Mouse (Mus musculus) kidney, adult 18-20 months (tissue): Measurements from ENCODE around the gene Fars2.

Experiments used
- DNase-seq: peaks from one replicate; pipeline ENCODE4 v3.0.0; 2021

The Fars2 gene

GRCm38 (mm10) chr13:36469412-36470125 lies 352.4 kb downstream of the Fars2 start:
- DNase-seq, result no peak

DNA sequence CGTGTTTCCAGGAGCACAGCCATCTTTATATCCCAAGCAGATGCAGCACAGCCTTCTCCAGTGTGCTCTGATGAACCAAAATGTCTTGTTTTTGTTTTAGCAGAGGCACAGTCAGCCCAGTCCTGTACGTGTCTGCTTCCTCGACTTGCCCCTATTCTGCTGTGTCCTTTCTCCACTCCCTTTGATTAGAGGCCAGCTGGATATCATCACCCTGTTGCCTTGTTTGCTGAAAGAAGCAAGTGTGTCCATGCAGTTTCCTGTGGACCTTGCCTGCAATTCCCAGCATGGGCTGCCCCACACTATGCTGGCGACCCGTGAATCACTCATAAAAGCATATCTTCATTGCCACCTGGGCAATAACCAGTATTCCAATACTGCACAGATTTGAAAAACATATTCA lies 360.4 kb downstream of the Fars2 start:
- DNase-seq, result no peak

DNA sequence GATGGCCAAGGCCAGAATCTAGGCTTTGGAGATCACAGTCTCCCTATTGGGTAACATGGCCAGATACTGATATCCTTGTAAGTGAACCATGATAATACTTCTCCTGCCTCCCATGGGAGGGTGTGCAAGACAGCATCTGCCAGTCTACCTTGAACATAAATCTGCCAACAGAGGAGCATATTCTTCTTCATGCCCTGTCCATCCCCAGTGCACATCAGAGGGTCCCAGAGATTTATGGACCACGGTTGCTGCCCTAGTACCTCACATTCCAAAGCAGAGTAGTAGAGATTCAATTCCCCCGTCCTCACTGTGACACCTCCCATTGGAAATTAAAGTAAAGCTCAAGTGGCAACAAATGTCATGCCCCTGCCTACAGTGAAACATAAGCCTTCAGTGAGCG lies 361.0 kb downstream of the Fars2 start:
- no peak for DNase-seq

- DNase-seq, result no peak
Measured at GRCm38 (mm10) chr13:36480101-36480500, 362.9 kb downstream of the Fars2 start.

DNA sequence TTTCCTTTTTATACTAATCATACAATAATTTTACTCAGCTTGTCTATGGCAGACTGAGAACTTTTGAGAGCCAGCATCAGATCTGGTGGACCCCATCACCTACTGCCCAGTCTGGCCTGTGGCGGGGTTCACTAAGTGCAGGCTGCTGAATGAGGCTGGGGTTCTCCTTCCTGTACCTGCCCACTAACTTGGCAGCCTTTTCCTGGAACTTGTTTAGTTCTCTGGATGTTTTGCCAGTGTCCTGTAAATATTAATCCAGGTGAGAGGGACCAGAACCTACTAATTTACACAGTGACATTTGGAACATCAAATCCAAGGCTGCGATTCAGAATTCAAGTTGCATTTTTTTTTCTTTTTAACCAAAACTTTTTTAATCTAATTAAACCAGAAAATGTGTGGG lies 367.2 kb downstream of the Fars2 start:
- no peak for DNase-seq

DNA sequence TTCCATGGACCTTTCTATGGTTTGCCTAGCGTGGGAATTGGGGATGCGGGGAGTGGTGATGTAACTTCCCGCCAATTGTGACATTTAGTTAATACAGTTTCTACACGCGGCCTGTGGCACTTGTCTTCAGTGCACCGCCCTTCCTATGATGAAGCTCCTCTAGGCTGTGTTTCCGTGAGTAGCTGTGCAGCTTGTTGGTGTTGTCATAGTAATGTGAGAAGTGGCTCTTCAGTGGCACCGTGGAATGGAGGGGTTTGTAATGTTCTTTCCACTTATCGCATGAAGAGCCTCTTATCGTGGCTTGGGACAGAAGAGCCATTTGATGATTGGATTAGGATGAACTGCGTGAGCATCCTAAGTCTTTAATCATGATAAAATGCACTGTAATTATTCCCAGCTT lies 369.5 kb downstream of the Fars2 start:
- DNase-seq, result no peak

- DNase-seq, result no peak
Measured at GRCm38 (mm10) chr13:36489365-36489764, 372.2 kb downstream of the Fars2 start.

- no peak for DNase-seq
Measured at GRCm38 (mm10) chr13:36490612-36491011, 373.4 kb downstream of the Fars2 start.

DNA sequence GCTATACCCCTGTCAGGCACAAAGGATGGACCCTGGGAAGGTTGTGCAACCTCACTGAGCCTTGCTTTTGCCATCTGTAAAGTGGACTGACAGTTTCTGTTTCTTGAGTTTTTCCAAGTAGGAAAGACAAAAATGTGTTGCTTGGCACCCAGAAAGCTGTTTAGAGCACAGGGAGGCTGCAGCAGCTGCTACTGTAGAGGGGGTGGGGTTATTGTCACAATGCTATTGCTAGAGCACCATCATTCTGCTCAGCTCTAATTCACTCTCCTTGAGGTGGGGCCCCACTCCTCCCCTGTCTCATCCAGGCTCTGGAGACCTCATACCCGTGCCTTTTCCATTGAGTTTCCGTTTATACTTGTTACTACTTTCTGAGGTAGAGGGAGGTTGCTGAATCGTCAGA lies 375.2 kb downstream of the Fars2 start:
- DNase-seq, result no peak

DNA sequence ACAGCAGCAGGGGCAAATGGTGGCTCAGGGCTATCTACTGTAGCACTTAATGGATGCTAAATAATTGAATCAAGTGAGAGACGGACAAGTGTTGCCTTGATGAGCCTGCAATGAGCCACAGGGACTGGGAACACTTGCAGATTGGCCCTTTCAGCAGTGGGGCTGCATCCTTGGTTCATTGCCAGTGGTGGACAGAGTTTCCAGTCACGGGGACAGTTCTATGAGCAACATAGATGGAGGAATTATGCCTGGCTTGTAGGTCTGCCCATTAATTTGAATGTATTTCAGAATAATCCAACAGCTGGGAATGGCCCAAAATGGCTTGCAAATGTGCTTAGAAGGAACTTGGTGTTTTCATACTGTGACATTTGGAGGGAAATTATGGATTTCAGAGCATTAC lies 376.1 kb downstream of the Fars2 start:
- no peak for DNase-seq

DNA sequence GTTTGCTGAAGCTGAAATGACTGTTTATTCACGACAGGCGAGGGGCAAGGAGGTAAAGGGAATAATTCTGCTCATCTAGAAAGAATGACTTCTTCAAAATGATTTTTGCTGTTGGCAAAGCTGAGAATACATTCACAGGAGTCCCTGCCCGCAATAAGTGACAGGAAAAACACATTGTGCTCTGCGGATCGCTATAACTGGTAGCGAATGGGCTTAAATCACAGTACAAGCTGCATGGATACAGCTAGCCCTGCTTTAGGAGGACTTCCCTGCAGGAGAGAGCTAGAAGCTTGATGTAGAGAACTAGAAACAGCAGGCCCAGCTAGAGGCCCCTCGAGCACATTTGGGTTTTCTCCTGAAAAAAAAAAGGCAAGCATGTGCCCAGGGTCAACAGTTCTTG lies 376.6 kb downstream of the Fars2 start:
- no peak for DNase-seq

GRCm38 (mm10) chr13:36495980-36496379 lies 378.8 kb downstream of the Fars2 start:
- DNase-seq, result no peak

- peak; percentile 63 for DNase-seq
Measured at GRCm38 (mm10) chr13:36497346-36497745, 380.1 kb downstream of the Fars2 start.

DNA sequence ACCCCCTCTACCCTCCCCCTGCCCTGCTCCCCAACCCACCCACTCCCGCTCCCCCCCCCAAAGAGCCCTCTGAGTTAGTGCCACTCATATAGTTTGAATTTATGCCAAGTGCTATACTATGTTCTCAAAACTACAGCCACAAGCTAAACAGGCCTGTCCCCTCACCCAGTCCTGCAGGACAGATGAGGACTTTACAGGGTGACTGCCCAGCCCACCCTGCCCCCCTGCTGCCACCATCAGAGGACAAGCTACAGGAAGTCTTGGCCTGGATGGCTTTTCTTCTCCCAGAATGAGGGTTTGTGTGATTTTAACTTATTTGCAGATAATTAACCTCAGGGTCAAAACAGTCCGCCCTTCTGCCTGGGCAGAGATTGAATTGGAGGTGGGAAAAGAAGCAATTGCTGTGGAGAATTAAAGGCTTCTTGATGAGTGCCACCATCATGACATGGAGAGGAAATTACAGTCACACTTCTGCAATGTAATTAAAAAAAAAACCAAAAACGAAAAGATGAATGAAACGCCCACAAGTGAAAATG lies 383.2 kb downstream of the Fars2 start:
- no peak for DNase-seq

GRCm38 (mm10) chr13:36503551-36503950 lies 386.3 kb downstream of the Fars2 start:
- no peak for DNase-seq

GRCm38 (mm10) chr13:36503991-36504390 lies 386.8 kb downstream of the Fars2 start:
- no peak for DNase-seq

DNA sequence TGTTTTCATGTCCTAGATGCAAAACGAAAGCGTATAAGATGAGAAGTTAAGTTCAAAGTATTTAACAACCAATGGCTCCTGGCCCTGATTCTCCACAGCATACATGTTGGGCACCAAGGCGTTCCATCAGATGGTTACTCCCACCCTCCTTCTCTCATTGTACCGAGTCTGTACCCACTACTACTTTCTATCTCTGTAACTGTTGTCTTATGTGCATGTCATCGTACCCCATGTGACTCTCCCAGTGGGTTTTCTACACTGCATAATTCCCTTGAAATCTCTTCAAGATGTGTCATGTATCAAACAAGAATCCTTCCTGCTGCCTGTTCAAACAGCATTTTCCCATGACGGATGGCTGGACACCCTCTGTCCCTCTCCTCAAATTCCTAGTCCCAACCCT lies 388.5 kb downstream of the Fars2 start:
- DNase-seq, result no peak

- no peak for DNase-seq
Measured at GRCm38 (mm10) chr13:36506315-36506714, 389.1 kb downstream of the Fars2 start.

- DNase-seq, result no peak
Measured at GRCm38 (mm10) chr13:36510161-36510560, 392.9 kb downstream of the Fars2 start.

- DNase-seq, result no peak
Measured at GRCm38 (mm10) chr13:36513126-36513525, 395.9 kb downstream of the Fars2 start.

DNA sequence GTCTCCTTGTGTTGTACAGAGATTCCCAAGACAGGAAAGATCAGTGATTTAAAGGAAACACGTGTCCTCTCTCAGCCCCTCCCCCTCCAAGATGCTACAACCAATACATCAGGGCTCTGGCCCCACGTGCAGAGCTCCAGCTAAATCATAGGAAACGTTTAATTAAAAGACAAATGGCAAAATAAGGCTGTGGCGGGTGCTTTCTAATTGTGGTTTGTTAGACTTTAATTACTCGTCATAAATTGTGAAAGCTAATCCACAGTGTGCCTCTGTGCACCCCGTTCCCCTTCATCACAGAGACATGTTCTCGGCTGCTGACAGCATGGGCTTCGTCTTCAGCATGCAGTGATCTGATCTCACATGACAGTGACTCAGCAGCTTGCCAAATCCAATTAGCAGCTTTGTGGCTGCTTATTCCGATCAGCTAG lies 400.9 kb downstream of the Fars2 start:
- DNase-seq, result no peak

- no peak for DNase-seq
Measured at GRCm38 (mm10) chr13:36527761-36528160, 410.5 kb downstream of the Fars2 start.

DNA sequence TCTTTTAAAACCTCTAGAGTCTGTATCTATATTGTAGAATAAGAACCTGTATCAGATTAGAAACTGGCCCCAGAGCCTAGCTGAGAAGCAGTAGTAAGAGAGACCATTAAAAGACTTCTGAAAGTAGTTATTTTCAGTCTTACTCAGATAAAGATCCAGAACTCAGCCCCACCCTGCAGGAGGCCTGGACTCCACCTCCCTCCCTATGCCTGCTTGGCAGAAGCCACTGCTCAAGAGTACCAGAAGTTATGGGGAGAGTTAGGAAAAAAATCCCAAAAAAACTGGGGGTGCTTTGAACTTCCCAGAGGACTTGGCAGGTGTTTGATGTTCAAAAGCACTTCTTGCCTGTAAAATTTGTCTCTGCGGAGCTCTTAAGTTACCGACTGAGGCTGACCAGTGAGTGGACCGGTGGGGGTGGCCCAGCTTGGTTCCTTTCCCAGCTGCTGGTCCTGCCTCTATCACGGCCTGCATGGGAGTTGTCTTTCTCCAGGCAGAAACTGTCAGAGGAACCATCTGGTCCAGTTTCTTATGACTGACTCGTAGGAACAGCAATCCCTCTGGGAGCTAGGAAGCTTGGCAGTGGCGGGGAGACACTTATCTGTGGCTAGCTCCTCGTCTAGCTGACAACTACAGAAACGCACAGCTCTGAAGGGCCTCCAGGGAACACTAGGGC lies 411.1 kb downstream of the Fars2 start:
- DNase-seq, result no peak

DNA sequence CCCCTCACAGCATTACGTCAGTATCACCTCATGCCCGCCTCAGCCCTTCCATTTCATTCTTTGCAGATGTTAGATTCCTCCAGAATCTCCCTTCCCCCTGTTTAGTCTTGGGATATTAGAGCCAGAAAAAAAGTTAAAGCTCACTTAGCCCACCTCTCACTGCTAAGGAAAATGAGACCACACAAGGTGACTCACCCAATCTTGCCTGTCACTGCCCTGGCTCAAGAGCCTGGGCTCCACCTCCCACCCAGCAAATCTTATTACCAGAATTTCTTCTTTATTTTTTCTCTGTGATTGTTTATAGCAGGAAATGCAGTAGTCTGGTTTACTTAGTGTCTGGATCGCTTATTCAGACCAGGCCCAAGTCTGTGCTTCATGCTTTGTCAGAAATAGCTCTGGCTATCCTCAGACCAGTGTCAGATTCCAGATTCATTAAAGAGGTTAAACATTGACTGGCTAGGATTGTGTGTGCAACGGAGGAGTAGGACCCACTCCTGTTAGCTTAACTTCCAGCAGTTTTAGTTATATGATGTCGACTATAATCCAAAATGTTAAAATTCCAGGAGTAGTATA lies 412.3 kb downstream of the Fars2 start:
- DNase-seq, result no peak
